Mouse (Mus musculus) G1E (cell line): Measurements from ENCODE around the gene Hgfac.

Experiments
- CTCF ChIP-seq: IDR thresholded peaks from 2 replicates; pipeline ENCODE4 v1.5.1; 2012; ENCODE audit warnings: low read depth, low read length, inconsistent platforms, mixed read lengths
- GATA1 ChIP-seq: IDR thresholded peaks from 2 replicates; pipeline ENCODE4 v1.6.1; 2012; ENCODE audit warnings: borderline replicate concordance, low read length, inconsistent platforms, mixed read lengths
- POLR2AphosphoS5 ChIP-seq: IDR thresholded peaks from 2 replicates; pipeline ENCODE4 v1.6.1; 2012; ENCODE audit warnings: low read depth, low read length, inconsistent platforms; ENCODE audit not compliant: insufficient replicate concordance
- TAL1 ChIP-seq: conservative IDR thresholded peaks from 2 replicates; pipeline ENCODE4 v1.6.1; 2012; ENCODE audit warnings: low read depth, low read length, inconsistent platforms, mixed read lengths

- TF ChIP-seq CTCF (no peak), GATA1 (no peak), TAL1 (no peak), POLR2AphosphoS5 (no peak)
Measured at GRCm38 (mm10) chr5:34998754-34999153, 42.6 kb upstream of the Hgfac start.
